Mouse (Mus musculus): ENCODE data around the gene Uxt. TPM values are rescaled to one million over a fixed set of nuclear protein-coding genes. Genes with fewer than 3 reads are reported as not detected.

Gene Uxt
- total RNA-seq, 2 experiments from 2014 or later: 10.5 to 11.7 TPM

Other genes starting within 250 kb of the Uxt start
- 100 to 1,000 TPM; 210 to 211 TPM for gene Araf, start 164.2 kb downstream of the Uxt start, total RNA-seq (2021)
- 1 to 10 TPM; 1.1 to 1.3 TPM for gene Timp1, start 91.9 kb downstream of the Uxt start, total RNA-seq (2021)
- 100 to 1,000 TPM; 450 to 457 TPM for gene Syn1, start 41.0 kb downstream of the Uxt start, total RNA-seq (2021)
- gene Cfp, start 30.5 kb downstream of the Uxt start, total RNA-seq (2021): 1 to 10 TPM; 7.4 to 9.0 TPM
- 10 to 100 TPM; 30.2 to 30.7 TPM for gene Elk1, start 11.4 kb downstream of the Uxt start, total RNA-seq (2021)
- 1 to 10 TPM; 8.4 to 9.8 TPM for gene Zfp182, start 100.3 kb upstream of the Uxt start, total RNA-seq (2021)
- gene Spaca5, start 106.4 kb upstream of the Uxt start, total RNA-seq (2021): not detected
- 1 to 10 TPM; 4.0 to 4.5 TPM for gene Zfp300, start 127.5 kb upstream of the Uxt start, total RNA-seq (2021)
- gene Ssxa1, start 153.8 kb upstream of the Uxt start, total RNA-seq (2021): not detected
- gene Gm21876, start 213.6 kb upstream of the Uxt start, total RNA-seq (2021): not detected

All from left cerebral cortex, postnatal 10 days (tissue).